Mouse (Mus musculus): ENCODE measurements at regions not wholly inside any gene's neighbourhood (a gene's known extent, or its start where the extent isn't known, plus 50 kb on each side); places are given as distances from the start of the nearest gene placed in this dataset.

GRCm38 (mm10) chr6:84383718-84384117 lies 210.0 kb downstream of the Cyp26b1 start:
- DNase-seq, result no peak

DNA sequence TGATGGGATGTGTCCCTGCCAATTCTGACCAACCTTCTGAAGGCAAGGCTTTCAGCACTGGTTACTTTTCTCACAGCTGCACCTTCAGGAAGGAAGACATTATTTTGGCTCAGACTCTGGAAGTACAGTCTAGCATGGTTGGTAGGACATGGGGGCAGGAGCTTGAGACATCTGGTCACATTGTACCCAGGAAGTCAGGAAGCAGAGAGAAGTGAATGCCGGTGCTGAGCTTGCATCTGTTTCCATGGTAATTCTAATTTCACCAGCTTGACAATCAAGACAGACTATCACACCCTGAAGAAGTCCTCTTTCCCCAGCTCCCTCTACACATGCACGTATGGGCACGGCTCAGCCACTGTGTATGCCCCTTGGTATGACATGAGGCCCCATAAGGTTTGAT lies 210.6 kb downstream of the Cyp26b1 start:
- no peak for DNase-seq

DNA sequence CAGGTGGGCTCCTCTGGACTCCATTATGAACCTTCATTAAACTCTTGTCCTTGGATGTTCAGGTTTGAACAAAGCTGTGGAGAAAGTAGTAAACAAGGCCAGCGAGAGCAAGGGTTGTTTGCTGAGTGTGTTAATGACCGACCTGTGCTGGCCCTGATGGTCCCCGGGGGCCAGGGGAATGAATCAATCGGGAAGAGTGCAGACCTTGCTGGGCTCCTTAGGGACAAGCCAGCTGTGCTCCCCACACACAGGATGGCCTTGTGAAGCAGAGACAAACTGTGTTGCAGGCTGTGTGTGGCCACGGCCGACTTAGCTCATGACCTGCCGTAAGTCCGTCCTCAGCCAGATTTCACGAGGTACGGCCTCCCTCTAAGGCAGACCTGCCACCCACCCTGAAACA lies 212.1 kb downstream of the Cyp26b1 start:
- DNase-seq, result no peak

- DNase-seq, result no peak
These were observed 217.0 kb downstream of the Cyp26b1 start for GRCm38 (mm10) chr6:84376666-84377065.

DNA sequence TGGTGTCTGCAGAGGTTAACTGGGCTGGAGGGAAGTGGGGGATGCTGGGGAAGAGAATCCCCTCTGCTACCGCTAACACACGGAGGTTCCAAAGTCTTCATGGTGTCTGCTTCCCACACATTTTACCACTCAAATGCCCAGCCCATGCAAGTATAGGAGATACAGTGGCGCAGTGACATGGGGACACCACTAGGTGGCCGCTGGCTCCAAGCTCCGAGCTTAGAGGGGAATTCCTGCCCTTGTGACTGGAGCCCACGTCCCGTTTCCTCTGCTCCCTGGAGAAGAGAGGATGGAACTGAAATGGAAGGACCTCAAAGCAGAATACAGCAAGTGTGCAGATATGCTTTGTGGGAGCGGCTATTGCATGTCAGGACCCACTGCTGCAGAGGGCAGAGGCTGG lies 218.2 kb downstream of the Cyp26b1 start:
- peak; percentile 4 to 10 for DNase-seq

DNA sequence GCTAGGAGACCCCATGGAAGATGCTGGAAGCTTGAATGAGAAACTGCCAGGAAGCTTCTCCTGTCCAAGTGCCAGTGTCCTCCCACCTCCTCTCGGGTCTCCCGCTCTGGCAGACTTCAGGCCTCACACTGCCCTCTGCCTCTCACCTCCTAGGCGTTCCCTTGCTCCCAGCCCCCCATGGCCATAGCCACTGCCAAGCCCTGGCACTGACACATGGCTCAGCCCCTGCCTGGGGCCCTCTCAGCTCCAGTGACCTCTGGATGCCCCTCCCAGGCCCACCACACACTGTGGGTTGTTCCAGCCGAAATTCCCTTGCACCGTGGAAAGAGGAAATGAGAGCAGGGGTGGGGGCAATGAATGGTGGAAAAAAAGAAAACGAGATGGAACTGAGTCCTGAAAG lies 227.3 kb downstream of the Cyp26b1 start:
- DNase-seq, result no peak

GRCm38 (mm10) chr6:84365914-84366313 lies 227.8 kb downstream of the Cyp26b1 start:
- DNase-seq, result no peak

DNA sequence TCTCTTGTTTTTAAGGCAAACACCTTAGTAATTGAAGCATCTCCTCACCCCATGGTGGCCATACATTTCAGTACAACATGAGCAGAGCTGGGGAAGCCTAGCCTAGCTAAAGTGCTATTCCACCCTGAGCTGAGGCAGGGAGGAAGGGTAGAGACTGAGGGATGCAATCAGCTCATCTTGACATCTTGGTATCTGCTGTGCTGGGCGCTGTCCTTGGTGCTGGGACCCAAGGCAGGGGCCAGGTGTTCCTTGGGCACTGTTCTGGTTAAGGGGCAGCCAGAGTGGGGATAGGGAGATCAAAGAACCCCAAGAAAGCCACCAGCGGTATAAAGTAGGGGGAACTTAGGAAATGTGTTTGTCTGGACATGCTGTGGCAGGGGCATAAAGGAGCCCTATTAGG lies 228.7 kb downstream of the Cyp26b1 start:
- peak in 1 of 2 experiments; percentile 14 for DNase-seq

DNA sequence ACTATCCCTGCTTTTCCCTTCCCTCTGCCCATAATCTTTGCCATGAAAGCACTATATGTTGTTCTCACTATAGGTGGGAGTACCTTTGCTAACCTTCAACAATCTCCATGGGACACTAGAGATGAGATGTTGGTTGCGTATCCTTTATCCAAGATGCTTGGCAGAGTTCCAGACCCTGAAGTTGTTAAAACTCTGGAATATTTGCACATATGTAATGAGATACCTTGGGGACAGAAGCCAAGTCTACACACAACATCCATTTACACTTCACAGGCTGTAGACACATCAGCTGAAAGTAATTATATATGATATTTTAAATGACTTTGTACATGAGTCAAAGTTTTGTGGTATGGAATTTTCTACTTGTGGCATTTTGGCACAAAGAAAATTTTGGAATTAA lies 231.4 kb downstream of the Cyp26b1 start:
- DNase-seq, result no peak

DNA sequence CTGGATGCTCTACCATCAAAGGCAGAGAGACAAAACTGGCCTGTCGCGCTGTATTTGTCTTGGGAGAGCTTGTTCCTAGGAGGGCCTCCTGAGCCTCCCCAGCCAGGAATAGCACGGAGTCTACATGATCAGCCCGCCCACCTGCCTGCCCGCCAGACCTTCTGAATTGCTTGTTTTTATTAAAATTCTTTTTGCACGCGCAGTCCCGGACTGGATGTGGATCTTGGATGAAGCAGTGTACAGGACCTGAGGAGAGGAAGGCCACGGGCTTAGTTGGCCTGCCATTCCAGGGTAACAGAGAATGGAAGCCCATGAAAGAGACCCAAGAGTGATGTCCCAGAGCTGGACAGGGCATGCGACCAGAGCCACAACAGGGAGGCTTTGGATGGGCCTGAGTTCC lies 235.8 kb downstream of the Cyp26b1 start:
- DNase-seq, result no peak

GRCm38 (mm10) chr6:84353425-84354220 lies 240.1 kb downstream of the Cyp26b1 start:
- DNase-seq, result no peak

GRCm38 (mm10) chr6:84344936-84345335 lies 248.8 kb downstream of the Cyp26b1 start:
- DNase-seq, result no peak

DNA sequence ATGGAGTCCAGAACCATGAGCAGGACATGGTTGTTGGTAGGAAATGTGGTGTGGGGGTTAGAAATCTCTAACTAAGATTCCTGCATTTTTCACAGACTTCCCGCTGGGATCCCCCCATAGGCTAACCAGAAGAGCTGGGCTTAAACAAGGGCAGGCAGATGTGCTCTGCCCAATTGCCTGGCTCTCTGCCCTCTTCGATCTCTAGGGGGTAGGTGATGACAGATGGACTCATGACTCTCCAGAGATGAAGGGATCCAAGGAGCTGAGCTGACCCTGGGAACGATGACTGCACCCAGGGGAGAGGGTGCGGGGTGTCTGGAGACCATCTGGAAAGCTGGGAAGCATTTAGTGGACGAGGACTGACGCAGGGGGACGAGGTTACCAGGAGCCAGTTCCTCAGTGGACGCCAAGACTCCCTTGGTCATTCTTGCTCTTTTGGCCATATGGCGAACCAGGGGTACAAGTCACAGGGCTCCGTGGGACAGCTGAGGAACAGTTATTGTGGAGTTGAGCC lies 260.0 kb downstream of the Cyp26b1 start:
- DNase-seq, result no peak

DNA sequence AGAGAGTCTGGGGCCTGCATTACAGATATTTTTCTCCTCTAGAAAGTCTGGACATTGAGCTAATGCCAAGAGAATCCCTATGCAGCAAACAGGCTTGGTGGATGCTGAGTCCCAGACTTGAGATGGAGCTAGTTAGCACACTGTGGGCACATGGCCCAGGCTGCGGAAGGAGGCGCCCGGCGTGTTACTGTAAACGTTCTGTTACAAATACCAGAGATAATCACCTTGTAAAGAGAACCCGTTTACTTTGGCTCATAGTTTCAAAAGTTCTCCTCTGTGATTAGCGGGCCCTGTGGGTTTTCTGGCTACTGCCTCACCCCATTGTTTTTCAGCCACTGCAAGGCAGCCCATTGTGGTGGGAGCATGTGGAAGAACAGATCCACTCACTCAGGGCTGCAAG lies 264.6 kb downstream of the Cyp26b1 start:
- DNase-seq, result no peak

DNA sequence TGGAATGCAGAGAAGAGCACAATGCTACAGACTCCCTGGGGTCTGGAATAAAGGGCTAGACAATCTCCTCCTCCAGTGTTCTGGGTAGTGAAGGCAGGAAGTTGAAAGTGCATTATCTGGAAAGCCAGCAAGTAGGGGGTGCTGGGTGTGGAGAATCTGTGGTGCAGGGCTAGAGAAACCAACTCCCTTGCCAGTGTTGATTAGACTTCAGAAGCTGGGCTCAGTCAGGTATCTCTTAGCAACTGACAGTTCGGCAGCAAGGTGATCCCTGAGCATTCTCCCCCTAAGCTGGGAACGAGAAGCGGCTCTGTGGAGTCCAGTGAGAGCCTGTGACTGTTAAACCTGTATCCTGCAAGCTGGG lies 265.7 kb downstream of the Cyp26b1 start:
- no peak for DNase-seq

GRCm38 (mm10) chr6:84327306-84328029 lies 266.2 kb downstream of the Cyp26b1 start:
- no peak for DNase-seq

DNA sequence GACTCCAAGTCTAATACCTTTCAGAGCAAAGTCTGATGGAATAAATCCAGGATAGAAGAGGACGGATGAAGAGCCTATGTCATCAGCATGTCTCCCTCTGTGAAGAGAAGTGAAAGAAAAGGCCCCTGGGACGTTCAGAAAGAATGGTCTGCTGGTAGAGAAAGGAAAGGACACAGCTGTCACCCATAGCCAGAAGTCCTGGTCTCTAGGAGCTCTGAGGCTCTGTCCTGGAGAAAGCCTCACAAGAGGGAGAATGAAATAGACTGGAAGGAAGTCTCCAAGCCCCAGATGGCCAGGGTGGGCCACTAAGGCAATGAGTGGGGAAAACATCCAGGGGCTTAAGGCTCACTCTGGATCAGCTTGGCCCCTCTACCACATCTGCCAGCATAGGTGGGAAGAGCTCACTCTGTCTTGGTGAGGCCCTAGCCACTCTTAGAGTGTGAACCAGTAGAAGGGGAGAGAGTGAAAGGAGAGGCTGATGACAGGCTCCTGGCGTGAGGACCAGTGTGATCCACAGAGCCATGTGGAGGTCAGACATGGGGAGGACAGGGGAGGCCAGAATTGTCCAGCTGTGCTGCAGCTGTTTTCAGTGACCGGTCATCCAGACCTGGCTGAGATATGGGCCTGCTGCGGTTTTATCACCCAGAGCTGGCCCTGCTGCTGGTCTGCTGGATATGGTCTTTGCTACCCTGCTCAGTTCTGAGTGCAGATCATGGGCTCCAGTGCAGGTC lies 268.2 kb downstream of the Cyp26b1 start:
- no peak for DNase-seq

DNA sequence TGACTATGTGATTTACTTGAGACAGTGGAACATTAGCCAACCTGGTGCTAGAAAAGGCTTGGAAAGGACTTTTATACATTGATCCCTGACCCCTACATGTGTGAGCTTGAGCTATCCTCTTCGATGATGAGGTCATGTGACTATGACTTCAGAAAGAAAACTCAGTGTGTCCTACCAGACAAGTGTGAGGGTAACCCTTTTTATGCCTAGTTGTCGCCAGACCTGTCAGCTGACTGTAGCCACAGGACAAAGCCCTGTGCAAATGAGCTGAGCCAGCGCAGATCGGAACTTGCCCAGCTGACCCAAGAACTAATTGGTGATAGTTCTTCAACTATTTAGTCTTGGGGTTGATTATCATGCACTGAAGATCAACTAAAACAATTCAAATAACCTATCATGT lies 269.5 kb downstream of the Cyp26b1 start:
- DNase-seq, result no peak

- no peak for DNase-seq
These were observed 271.2 kb downstream of the Cyp26b1 start for GRCm38 (mm10) chr6:84322528-84322927.

GRCm38 (mm10) chr6:84320586-84320985 lies 273.1 kb downstream of the Cyp26b1 start:
- DNase-seq, result no peak

- no peak for DNase-seq
These were observed 274.9 kb downstream of the Cyp26b1 start for GRCm38 (mm10) chr6:84318774-84319173.

DNA sequence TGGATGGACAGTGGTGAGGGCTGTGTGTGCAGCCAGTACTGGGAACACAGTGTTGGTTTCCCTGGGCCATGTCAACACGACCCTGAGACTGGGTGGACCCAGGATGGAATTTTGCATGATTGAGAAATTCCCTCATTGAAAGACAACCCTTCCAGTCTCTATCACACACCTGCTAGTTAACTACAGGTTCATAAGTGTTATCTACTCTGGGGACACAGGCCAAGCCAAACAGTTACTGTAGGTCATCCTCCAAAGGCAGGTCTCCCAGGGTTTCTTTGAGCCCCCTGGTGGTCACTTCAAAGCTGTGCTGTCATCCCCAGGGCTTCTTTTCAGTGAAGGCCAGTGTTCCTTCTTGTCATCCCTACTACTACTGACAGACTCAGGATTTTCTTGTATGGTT lies 276.7 kb downstream of the Cyp26b1 start:
- no peak for DNase-seq

DNA sequence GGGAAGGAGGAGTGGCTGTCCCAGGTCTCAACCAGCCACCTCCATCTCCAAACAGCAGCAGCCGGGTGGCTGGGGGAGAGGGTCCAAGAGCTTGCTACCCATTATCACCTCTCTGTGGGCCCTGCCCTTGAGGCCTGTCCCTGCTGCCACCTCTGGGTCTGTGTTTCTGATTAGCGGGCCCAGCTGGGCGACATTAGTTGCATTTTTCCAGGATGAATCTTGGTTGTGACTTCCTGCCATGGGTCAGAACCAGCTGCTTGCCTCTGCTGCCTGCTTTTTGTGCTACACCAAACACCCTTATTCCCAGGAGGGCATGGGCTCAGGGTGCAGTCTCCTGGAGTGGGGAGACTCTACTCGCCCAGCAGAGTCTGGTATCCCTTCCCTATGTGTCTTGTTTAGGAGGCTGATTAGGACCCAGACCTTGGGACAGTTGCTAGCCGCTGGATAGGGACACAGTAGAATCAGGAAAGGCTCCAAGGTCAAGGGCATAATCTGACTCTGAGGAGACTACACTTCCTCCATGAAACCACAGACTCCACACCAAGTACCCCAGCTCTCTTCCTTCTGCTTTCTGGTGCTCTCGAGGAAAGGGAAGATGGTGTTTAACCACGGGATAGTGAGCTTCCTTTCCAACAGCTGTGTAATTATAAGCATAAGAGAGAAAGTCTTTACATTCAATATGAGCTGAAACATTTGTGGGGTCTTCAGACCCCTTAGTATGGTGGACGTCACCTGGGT lies 278.4 kb downstream of the Cyp26b1 start:
- no peak for DNase-seq

Data from thymus, postnatal 36 days (tissue).